Mouse (Mus musculus): ENCODE measurements around the gene Foxp1. TPM values are rescaled to one million over a fixed set of nuclear protein-coding genes. Genes with fewer than 3 reads are reported as not detected.

Foxp1 gene
- polyA plus RNA-seq, 1 experiment from 2014 or later, result 39.3 TPM

- in situ Hi-C loops (cut with MboI; ENCODE audit: low pct_unique_long_range_greater_than_20kb), result no loop called here
- POLR2A ChIA-PET, result no interaction called here
- no peaks in the 10 kb centered on the region for H3K27me3 ChIP-seq
- CTCF ChIA-PET, result no interaction called here
- no peak for TF ChIP-seq CTCF (IDR thresholded peaks at IDR 0.05)
- ATAC-seq, result no peak
- no peak for DNase-seq (ENCODE audit: low read depth, low spot score)
These were observed 305.4 kb downstream of the Foxp1 start for GRCm38 (mm10) chr6:99217155-99217554.

GRCm38 (mm10) chr6:99212461-99212860 lies 310.1 kb downstream of the Foxp1 start:
- ChIA-PET CTCF (no interaction called here), POLR2A (no interaction called here)
- no peak for TF ChIP-seq CTCF (IDR thresholded peaks at IDR 0.05)
- in situ Hi-C loops (cut with MboI; ENCODE audit: low pct_unique_long_range_greater_than_20kb), result no loop called here
- no peak for DNase-seq (ENCODE audit: low read depth, low spot score)
- peak; percentile 20 for ATAC-seq
- H3K27me3 ChIP-seq, result no peaks in the 10 kb centered on the region

- ChIA-PET POLR2A (no interaction called here), CTCF (no interaction called here)
- in situ Hi-C loops (cut with MboI; ENCODE audit: low pct_unique_long_range_greater_than_20kb), result no loop called here
These were observed 310.7 kb downstream of the Foxp1 start for GRCm38 (mm10) chr6:99211663-99212333.

GRCm38 (mm10) chr6:99210161-99210560 lies 312.4 kb downstream of the Foxp1 start:
- in situ Hi-C loops (cut with MboI; ENCODE audit: low pct_unique_long_range_greater_than_20kb), result no loop called here
- DNase-seq (ENCODE audit: low read depth, low spot score), result no peak
- POLR2A ChIA-PET, result interaction anchor here (0.6 kb wide), 1 partner anchor 47 kb away, joined by 4 read pairs; no protein-coding TSS in a partner anchor
- no peaks in the 10 kb centered on the region for H3K27me3 ChIP-seq
- TF ChIP-seq CTCF (IDR thresholded peaks at IDR 0.05), result no peak
- CTCF ChIA-PET, result interaction anchor here (1.4 kb wide), 1 partner anchor 13 kb away, joined by 3 read pairs; no protein-coding TSS in a partner anchor
- ATAC-seq, result no peak

More at GRCm38 (mm10) chr6:99211663-99212333, 310.7 kb downstream of the Foxp1 start:
- DNase-seq (ENCODE audit: low read depth, low spot score) (no peak), ATAC-seq (peak; percentile 23)
- no peak for TF ChIP-seq CTCF (IDR thresholded peaks at IDR 0.05)
- H3K27me3 ChIP-seq, result no peaks in the 10 kb centered on the region

- no peaks in the 10 kb centered on the region for H3K27me3 ChIP-seq
- DNase-seq (ENCODE audit: low read depth, low spot score) (no peak), ATAC-seq (no peak)
- ChIA-PET CTCF (no interaction called here), POLR2A (no interaction called here)
- TF ChIP-seq CTCF (IDR thresholded peaks at IDR 0.05), result no peak
- in situ Hi-C loops (cut with MboI; ENCODE audit: low pct_unique_long_range_greater_than_20kb), result no loop called here
These were observed 315.2 kb downstream of the Foxp1 start for GRCm38 (mm10) chr6:99207226-99207885.

- CTCF ChIA-PET, result no interaction called here
- ATAC-seq, result no peak
- no peak for TF ChIP-seq CTCF (IDR thresholded peaks at IDR 0.05)
- no peaks in the 10 kb centered on the region for H3K27me3 ChIP-seq
- POLR2A ChIA-PET, result no interaction called here
- no peak for DNase-seq (ENCODE audit: low read depth, low spot score)
- in situ Hi-C loops (cut with MboI; ENCODE audit: low pct_unique_long_range_greater_than_20kb), result no loop called here
These were observed 316.1 kb downstream of the Foxp1 start for GRCm38 (mm10) chr6:99206437-99206870.

- H3K27me3 ChIP-seq, result no peaks in the 10 kb centered on the region
- ChIA-PET POLR2A (interaction anchor here (0.7 kb wide), 1 partner anchor 161 kb away, joined by 3 read pairs; no protein-coding TSS in a partner anchor), CTCF (interaction anchor here (2.0 kb wide), 1 partner anchor 8 kb away, joined by 8 read pairs; no protein-coding TSS in a partner anchor)
- in situ Hi-C loops (cut with MboI; ENCODE audit: low pct_unique_long_range_greater_than_20kb), result no loop called here
- DNase-seq (ENCODE audit: low read depth, low spot score) (no peak), ATAC-seq (no peak)
- no peak for TF ChIP-seq CTCF (IDR thresholded peaks at IDR 0.05)
These were observed 316.7 kb downstream of the Foxp1 start for GRCm38 (mm10) chr6:99205587-99206436.

GRCm38 (mm10) chr6:99204780-99205586 lies 317.5 kb downstream of the Foxp1 start:
- no peak for TF ChIP-seq CTCF (IDR thresholded peaks at IDR 0.05)
- ChIA-PET CTCF (interaction anchor here (2.0 kb wide), 1 partner anchor 9 kb away, joined by 8 read pairs; no protein-coding TSS in a partner anchor), POLR2A (interaction anchor here (0.6 to 0.7 kb wide), 6 partner anchors 37 to 244 kb away, joined by 3 to 5 read pairs (median 3); no protein-coding TSS in a partner anchor)
- in situ Hi-C loops (cut with MboI; ENCODE audit: low pct_unique_long_range_greater_than_20kb), result no loop called here
- DNase-seq (ENCODE audit: low read depth, low spot score) (no peak), ATAC-seq (no peak)
- H3K27me3 ChIP-seq, result no peaks in the 10 kb centered on the region

GRCm38 (mm10) chr6:99204052-99204779 lies 318.3 kb downstream of the Foxp1 start:
- ChIA-PET CTCF (interaction anchor here (2.0 kb wide), 1 partner anchor 10 kb away, joined by 8 read pairs; no protein-coding TSS in a partner anchor), POLR2A (interaction anchor here (0.6 to 0.7 kb wide), 5 partner anchors 38 to 245 kb away, joined by 3 to 5 read pairs (median 3); no protein-coding TSS in a partner anchor)
- TF ChIP-seq CTCF (IDR thresholded peaks at IDR 0.05), result no peak
- ATAC-seq (no peak), DNase-seq (ENCODE audit: low read depth, low spot score) (no peak)
- no peaks in the 10 kb centered on the region for H3K27me3 ChIP-seq
- in situ Hi-C loops (cut with MboI; ENCODE audit: low pct_unique_long_range_greater_than_20kb), result no loop called here

Measured in Patski (cell line).